Mouse (Mus musculus): Measurements from ENCODE around the gene Med12l. TPM values are rescaled to one million over a fixed set of nuclear protein-coding genes. Genes with fewer than 3 reads are reported as not detected.

Med12l gene
- 2.3 and 2.6 TPM in 2 replicates for polyA plus RNA-seq (2015; fragmentation: Nextera tagmentation; extraction: Ambion mirVana)

DNA sequence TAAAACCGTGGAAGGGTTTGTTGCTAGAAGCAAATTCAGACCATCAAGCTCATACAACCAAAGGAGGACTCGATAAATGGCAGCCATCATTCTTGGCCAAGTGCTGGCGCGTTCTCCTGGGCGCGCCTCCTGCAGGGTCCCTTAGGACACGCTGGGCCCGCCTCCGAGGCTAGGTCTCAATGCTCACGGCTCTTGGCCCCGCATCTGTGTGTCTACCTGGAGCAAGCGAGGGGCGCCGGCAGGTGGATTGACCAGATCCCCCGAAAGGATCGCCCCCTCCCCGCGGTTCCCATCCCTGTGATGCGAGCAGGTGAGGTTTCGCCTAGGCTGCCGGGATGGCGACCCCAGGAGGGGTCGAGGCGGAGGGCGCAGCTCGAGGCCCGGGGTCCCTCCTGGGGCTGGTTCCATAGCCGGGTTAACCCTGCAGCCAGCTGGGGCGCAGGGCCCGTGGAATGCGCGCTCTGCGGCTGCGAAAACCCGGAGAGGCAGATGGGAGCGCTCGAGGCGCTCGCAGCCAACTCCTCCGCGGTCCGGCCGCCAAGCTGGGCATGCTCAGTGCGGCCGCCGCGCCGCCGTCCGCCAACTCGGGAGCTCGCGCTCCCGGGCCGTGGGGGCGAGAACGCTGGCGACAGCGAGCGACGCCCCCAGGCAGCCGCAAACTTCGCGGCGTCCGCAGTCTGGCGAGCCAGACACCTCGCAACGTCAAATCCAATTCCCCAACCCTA lies at the start of gene Med12l:
Med12l (plus strand) TSS at position 555 of the 725 bp plus-strand sequence.
- H3K4me3 ChIP-seq (ENCODE audit: low read length) = peak within 1 kb of the TSS; percentile 74
- peaks cover 10% of the 10 kb centered on the region for H3K4me1 ChIP-seq (ENCODE audit: control insufficient read depth, insufficient read depth, low read length)
- peak within 1 kb of the TSS; percentile 100 for H3K4me2 ChIP-seq (ENCODE audit: low read depth, low read length)
- no peaks in the 10 kb centered on the region for H3K9me3 ChIP-seq (replicated peaks; ENCODE audit: control insufficient read depth, low read length)
- ATAC-seq (replicated peaks; ENCODE audit: extremely low read depth, insufficient read depth, low FRiP score) = peak; percentile 76
- peak within 1 kb of the TSS; percentile 94 for H3K27ac ChIP-seq (ENCODE audit: low read length)
- under 1% methylated on average over 69 of the region's 69 CpGs for WGBS
- H3K36me3 ChIP-seq (ENCODE audit: control insufficient read depth, insufficient read depth) = no peaks in the 10 kb centered on the region
- peak within 1 kb of the TSS; percentile 82 for H3K9ac ChIP-seq (ENCODE audit: low read length)
- H3K27me3 ChIP-seq (ENCODE audit: control insufficient read depth, insufficient read depth, low read length) = peaks cover 3% of the 10 kb centered on the region

DNA sequence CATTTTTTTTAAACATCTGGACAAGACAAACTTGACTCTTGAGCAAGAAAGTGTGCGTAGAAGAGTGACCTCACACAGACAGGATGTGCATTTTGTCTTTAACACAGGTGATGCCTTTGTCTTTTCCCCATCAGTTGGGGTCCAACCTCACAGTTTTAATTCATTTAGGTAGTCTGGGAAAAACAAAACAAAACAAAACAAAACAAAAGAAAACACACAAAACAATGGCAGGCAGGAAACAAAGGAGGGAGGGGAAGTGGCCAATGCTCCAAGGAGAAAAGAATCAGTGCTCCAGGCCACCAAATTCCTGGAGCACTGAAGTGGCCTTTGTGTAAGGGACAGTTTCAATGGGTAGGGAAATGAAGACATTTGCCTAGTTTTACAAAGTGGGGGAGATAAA lies 44.5 kb upstream of the Med12l start:
- WGBS = 82% methylated on average over 1 of the region's 1 CpGs
- H3K27me3 ChIP-seq (ENCODE audit: control insufficient read depth, insufficient read depth, low read length) = no peaks in the 10 kb centered on the region
- no peak overlapping the region for H3K4me2 ChIP-seq (ENCODE audit: low read depth, low read length)
- no peaks in the 10 kb centered on the region for H3K9me3 ChIP-seq (replicated peaks; ENCODE audit: control insufficient read depth, low read length)
- H3K9ac ChIP-seq (ENCODE audit: low read length) = no peak overlapping the region
- ATAC-seq (replicated peaks; ENCODE audit: extremely low read depth, insufficient read depth, low FRiP score) = no peak
- H3K4me1 ChIP-seq (ENCODE audit: control insufficient read depth, insufficient read depth, low read length) = no peaks in the 10 kb centered on the region
- no peaks in the 10 kb centered on the region for H3K36me3 ChIP-seq (ENCODE audit: control insufficient read depth, insufficient read depth)
- H3K27ac ChIP-seq (ENCODE audit: low read length) = no peak overlapping the region
- H3K4me3 ChIP-seq (ENCODE audit: low read length) = no peak overlapping the region

DNA sequence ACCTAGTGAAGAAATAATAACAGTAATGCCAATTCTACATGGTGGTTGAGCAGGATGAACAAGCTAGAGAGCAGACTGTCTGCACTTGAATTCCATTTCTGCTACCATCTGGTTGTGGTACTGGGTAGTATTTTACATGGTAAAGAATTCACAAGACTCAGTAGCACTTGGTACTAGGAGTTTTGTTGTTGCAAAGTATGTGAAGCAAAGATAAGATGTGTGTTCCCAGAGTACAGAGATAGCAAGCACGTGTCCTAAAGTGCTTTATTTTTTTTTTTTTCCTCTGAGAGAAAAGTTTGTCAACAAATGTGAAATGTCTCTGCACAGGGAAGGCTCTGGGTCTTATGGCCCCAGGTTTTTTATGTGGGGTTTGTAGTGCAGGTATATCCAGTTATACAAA lies 28.2 kb upstream of the Med12l start:
- H3K9me3 ChIP-seq (replicated peaks; ENCODE audit: control insufficient read depth, low read length) = no peaks in the 10 kb centered on the region
- ATAC-seq (replicated peaks; ENCODE audit: extremely low read depth, insufficient read depth, low FRiP score) = no peak
- no peaks in the 10 kb centered on the region for H3K36me3 ChIP-seq (ENCODE audit: control insufficient read depth, insufficient read depth)
- H3K27ac ChIP-seq (ENCODE audit: low read length) = no peak overlapping the region
- H3K4me3 ChIP-seq (ENCODE audit: low read length) = no peak overlapping the region
- H3K4me2 ChIP-seq (ENCODE audit: low read depth, low read length) = no peak overlapping the region
- WGBS = 6% methylated on average over 1 of the region's 1 CpGs
- no peaks in the 10 kb centered on the region for H3K4me1 ChIP-seq (ENCODE audit: control insufficient read depth, insufficient read depth, low read length)
- no peaks in the 10 kb centered on the region for H3K27me3 ChIP-seq (ENCODE audit: control insufficient read depth, insufficient read depth, low read length)
- H3K9ac ChIP-seq (ENCODE audit: low read length) = no peak overlapping the region

DNA sequence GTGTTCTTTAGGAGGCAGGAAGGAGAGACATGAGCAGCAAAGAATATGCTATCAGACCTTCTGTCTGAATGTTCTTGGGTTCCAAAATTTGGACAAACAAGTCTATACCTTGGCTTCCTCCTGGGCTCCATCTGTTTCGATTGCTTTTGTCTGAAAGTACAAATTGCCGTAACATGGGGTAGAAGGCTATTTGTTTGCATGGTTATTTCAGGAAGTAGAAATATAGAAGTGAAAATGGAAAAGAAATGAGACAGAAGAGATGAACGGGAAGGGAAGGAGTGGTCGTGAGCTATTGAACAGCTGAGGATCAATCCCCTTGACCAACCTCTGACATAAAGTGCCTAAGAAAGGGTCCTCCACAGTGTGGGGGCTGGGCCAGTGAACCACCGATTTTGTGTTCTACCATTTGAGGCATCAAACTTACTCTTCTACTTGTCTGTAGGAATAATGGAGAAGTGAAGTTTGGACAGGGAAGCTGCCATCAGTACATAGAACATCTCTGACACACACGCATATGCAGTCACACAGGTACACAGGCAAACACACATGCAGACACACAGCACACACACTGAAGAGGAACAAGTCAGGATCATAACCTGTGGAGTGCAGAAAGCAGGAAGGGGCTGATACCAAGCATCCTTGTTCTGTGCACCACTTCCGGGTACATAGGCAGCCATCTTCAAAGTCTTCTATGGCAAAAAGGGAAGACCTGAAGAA lies 27.6 kb upstream of the Med12l start:
- Histone ChIP-seq H3K9me3 (replicated peaks; ENCODE audit: control insufficient read depth, low read length) (no peaks in the 10 kb centered on the region), H3K36me3 (ENCODE audit: control insufficient read depth, insufficient read depth) (no peaks in the 10 kb centered on the region), H3K4me1 (ENCODE audit: control insufficient read depth, insufficient read depth, low read length) (no peaks in the 10 kb centered on the region), H3K4me2 (ENCODE audit: low read depth, low read length) (no peak overlapping the region), H3K4me3 (ENCODE audit: low read length) (no peak overlapping the region), H3K9ac (ENCODE audit: low read length) (no peak overlapping the region), H3K27ac (ENCODE audit: low read length) (no peak overlapping the region), H3K27me3 (ENCODE audit: control insufficient read depth, insufficient read depth, low read length) (no peaks in the 10 kb centered on the region)
- 91% methylated on average over 7 of the region's 7 CpGs for WGBS
- ATAC-seq (replicated peaks; ENCODE audit: extremely low read depth, insufficient read depth, low FRiP score) = no peak

DNA sequence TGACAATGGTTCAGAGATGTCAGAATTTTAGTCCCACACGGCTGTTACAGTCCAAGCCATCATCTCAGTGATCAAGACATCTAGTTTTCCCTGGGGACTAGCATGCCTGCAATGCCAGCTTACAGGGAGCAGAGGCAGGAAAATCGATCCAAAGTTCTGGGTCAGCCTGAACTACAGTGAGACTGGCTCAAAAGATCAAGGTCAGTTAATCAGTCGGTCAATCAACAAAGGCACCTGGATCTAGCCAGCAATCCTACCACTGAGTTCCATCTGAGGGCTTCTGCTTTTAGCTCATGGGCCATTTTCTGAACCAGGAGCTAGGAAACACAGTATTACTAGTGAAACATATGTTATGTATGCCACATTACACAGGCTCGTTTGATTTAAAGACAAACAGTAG lies 25.0 kb upstream of the Med12l start:
- Histone ChIP-seq H3K9me3 (replicated peaks; ENCODE audit: control insufficient read depth, low read length) (no peaks in the 10 kb centered on the region), H3K9ac (ENCODE audit: low read length) (no peak overlapping the region), H3K4me3 (ENCODE audit: low read length) (no peak overlapping the region), H3K4me2 (ENCODE audit: low read depth, low read length) (no peak overlapping the region), H3K27ac (ENCODE audit: low read length) (no peak overlapping the region), H3K4me1 (ENCODE audit: control insufficient read depth, insufficient read depth, low read length) (no peaks in the 10 kb centered on the region), H3K36me3 (ENCODE audit: control insufficient read depth, insufficient read depth) (no peaks in the 10 kb centered on the region), H3K27me3 (ENCODE audit: control insufficient read depth, insufficient read depth, low read length) (no peaks in the 10 kb centered on the region)
- 61% methylated on average over 4 of the region's 4 CpGs for WGBS
- ATAC-seq (replicated peaks; ENCODE audit: extremely low read depth, insufficient read depth, low FRiP score) = no peak

DNA sequence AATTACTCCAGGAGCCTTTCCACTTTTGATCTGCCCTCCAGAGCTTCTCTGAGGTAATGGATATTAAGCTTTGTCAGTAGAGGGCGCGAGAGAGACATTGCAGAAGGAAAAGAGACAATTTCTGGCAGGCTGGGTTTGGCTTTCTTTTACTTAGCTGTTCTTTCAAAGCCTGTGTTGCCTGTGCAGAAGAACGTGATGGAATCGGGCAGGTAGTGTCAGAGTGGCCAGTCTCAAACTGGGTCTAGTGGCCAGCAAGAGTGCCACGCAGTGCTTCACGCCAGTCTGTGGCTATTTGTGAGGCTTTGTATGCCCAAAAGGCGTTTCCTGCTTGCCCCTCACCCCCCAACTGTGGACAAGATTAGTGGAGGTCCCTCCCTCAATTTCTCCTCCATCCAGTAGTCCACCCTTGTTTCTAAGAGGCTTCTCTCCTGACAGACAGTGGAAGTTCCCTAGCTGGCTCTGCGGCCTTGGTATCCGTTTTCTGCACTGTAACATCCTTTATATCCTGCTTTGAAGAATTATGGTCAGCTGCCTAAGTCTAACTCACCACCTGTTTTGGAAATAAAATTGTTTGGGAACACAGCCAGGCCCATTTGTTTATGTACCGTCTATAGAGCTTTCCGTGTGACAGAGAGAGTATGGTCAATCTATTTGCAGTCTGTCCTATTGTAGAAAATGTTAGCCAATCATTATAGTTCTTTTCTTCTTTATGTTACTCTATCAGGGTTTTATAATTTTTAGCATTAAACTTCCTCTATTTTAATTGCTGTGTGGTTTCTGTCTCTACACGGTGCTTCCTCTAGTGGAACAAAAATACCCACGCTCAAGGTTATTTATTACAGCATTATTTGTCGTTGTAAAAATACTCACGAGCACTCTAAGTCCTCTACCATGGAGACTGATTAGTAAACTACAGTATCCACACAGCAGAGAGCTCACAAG lies 22.5 kb upstream of the Med12l start:
- WGBS = 42% methylated on average over 15 of the region's 15 CpGs
- no peak overlapping the region for H3K27ac ChIP-seq (ENCODE audit: low read length)
- no peak overlapping the region for H3K9ac ChIP-seq (ENCODE audit: low read length)
- H3K4me1 ChIP-seq (ENCODE audit: control insufficient read depth, insufficient read depth, low read length) = no peaks in the 10 kb centered on the region
- H3K4me2 ChIP-seq (ENCODE audit: low read depth, low read length) = peak overlapping the region; percentile 44
- H3K27me3 ChIP-seq (ENCODE audit: control insufficient read depth, insufficient read depth, low read length) = no peaks in the 10 kb centered on the region; the same call in 1 of the 2 replicates
- no peak overlapping the region for H3K4me3 ChIP-seq (ENCODE audit: low read length)
- H3K36me3 ChIP-seq (ENCODE audit: control insufficient read depth, insufficient read depth) = no peaks in the 10 kb centered on the region
- H3K9me3 ChIP-seq (replicated peaks; ENCODE audit: control insufficient read depth, low read length) = no peaks in the 10 kb centered on the region
- ATAC-seq (replicated peaks; ENCODE audit: extremely low read depth, insufficient read depth, low FRiP score) = no peak

DNA sequence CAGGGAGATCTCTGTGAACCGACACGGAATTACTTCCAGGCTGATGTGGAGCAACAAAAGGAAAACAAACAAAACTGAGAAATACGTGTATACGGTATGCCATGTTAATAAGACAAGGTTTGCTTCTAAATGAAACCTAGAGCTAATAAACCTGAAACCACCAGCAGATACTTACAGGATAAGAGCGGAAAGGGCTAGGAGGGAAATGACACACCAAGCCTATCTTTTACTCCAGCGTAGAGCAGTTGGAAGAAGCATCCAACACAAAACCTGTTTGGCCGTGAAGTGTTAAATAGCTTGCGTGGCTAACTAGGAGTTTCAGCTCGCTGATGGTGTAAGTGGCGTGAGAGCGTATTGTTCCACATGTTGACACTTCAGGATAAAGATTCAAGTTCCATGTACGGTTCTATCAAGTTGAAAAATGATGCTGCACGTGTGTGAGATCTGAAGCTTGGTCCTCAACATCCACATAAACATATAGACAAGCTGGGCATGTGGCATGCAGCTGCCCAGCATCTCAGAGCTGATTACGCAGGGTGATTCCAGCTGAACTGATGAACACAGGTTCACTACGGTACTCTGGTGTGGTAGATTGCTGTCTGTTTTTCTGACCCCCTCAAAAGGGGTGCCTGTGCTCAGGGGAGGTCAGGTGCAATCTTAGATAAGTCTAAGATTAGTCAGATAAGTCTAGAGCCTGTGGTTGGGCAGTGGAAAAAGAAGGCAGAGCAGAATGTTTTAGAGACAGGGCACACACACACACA lies 21.6 kb upstream of the Med12l start:
- no peak for ATAC-seq (replicated peaks; ENCODE audit: extremely low read depth, insufficient read depth, low FRiP score)
- H3K4me1 ChIP-seq (ENCODE audit: control insufficient read depth, insufficient read depth, low read length) = no peaks in the 10 kb centered on the region
- 63% methylated on average over 15 of the region's 15 CpGs for WGBS
- H3K9me3 ChIP-seq (replicated peaks; ENCODE audit: control insufficient read depth, low read length) = no peaks in the 10 kb centered on the region
- H3K36me3 ChIP-seq (ENCODE audit: control insufficient read depth, insufficient read depth) = no peaks in the 10 kb centered on the region
- no peaks in the 10 kb centered on the region; the same call in 1 of the 2 replicates for H3K27me3 ChIP-seq (ENCODE audit: control insufficient read depth, insufficient read depth, low read length)
- no peak overlapping the region for H3K27ac ChIP-seq (ENCODE audit: low read length)
- no peak overlapping the region for H3K4me2 ChIP-seq (ENCODE audit: low read depth, low read length)
- H3K9ac ChIP-seq (ENCODE audit: low read length) = no peak overlapping the region
- no peak overlapping the region for H3K4me3 ChIP-seq (ENCODE audit: low read length)

DNA sequence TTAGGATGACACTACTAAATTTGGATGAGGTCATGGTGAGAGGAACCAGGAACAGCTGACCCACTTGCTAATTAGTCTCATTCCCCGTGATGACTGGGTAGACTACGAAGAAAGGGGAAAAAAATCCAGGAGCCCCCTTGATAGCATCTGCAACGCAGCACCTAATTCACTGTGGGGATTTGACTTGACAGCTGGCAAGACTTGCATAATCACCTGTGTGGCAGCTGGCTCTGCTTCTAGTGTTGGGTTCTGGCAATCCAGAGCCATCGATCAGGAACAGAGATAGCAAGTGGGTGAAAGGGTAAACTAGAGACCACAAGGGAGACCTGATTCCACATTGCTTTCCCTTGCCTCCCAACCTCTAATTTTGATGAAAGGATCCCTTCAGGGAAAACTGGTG lies 19.8 kb upstream of the Med12l start:
- no peak overlapping the region for H3K27ac ChIP-seq (ENCODE audit: low read length)
- no peak overlapping the region for H3K4me2 ChIP-seq (ENCODE audit: low read depth, low read length)
- H3K27me3 ChIP-seq (ENCODE audit: control insufficient read depth, insufficient read depth, low read length) = no peaks in the 10 kb centered on the region; the same call in 1 of the 2 replicates
- no peaks in the 10 kb centered on the region for H3K4me1 ChIP-seq (ENCODE audit: control insufficient read depth, insufficient read depth, low read length)
- H3K9me3 ChIP-seq (replicated peaks; ENCODE audit: control insufficient read depth, low read length) = no peaks in the 10 kb centered on the region
- H3K36me3 ChIP-seq (ENCODE audit: control insufficient read depth, insufficient read depth) = no peaks in the 10 kb centered on the region
- no peak overlapping the region for H3K4me3 ChIP-seq (ENCODE audit: low read length)
- no peak overlapping the region for H3K9ac ChIP-seq (ENCODE audit: low read length)
- no peak for ATAC-seq (replicated peaks; ENCODE audit: extremely low read depth, insufficient read depth, low FRiP score)
- 48% methylated on average over 4 of the region's 4 CpGs for WGBS
